Mouse (Mus musculus) embryonic facial prominence, embryonic 12.5 days (tissue): Measurements from ENCODE around the gene Ache. TPM values are rescaled to one million over a fixed set of nuclear protein-coding genes. Genes with fewer than 3 reads are reported as not detected.

Experiments used
- ATAC-seq: fragments of 200-750 bp; cut with Nextera tagmentation; 2 replicates; pipeline ENCODE4 v1.8.0; 2017; ENCODE audit not compliant: insufficient number of reproducible peaks, insufficient read depth, low FRiP score, low TSS enrichment
- H3K27ac ChIP-seq: fragments of 300-500 bp; sonication (generic); 2 replicates; pipeline ENCODE4 v1.5.1; 2016; ENCODE audit warnings: mild to moderate bottlenecking
- H3K27me3 ChIP-seq: fragments of 300-500 bp; sonication (generic); 2 replicates; pipeline ENCODE4 v1.6.1; 2016; ENCODE audit warnings: mild to moderate bottlenecking, moderate library complexity
- H3K36me3 ChIP-seq: fragments of 300-500 bp; sonication (generic); 2 replicates; pipeline ENCODE4 v1.6.1; 2016; ENCODE audit warnings: mild to moderate bottlenecking
- H3K4me1 ChIP-seq: fragments of 300-500 bp; sonication (generic); 2 replicates; pipeline ENCODE4 v1.6.1; 2016
- H3K4me2 ChIP-seq: fragments of 300-500 bp; sonication (generic); replicated peaks from 2 replicates; pipeline ENCODE4 v1.6.1; 2016; ENCODE audit warnings: mild to moderate bottlenecking, moderate library complexity
- H3K4me3 ChIP-seq: fragments of 300-500 bp; sonication (generic); 2 replicates; pipeline ENCODE4 v1.5.1; 2016; ENCODE audit warnings: mild to moderate bottlenecking
- H3K9ac ChIP-seq: fragments of 300-500 bp; sonication (generic); 2 replicates; pipeline ENCODE4 v1.6.1; 2016; ENCODE audit warnings: mild to moderate bottlenecking, moderate library complexity
- H3K9me3 ChIP-seq: fragments of 300-500 bp; sonication (generic); 2 replicates; pipeline ENCODE4 v1.6.1; 2016; ENCODE audit warnings: mild to moderate bottlenecking, moderate library complexity
- WGBS: fragments of 180-500 bp; shearing (Covaris S2); methylation state at CpG from one replicate; pipeline ENCODE4 v1.1.7; 2016; 5-methylcytosine and 5-hydroxymethylcytosine counted together
- polyA plus RNA-seq: library from polyadenylated mRNA; unstranded; fragments of >200 nt; fragmentation: Nextera tagmentation; extraction: Ambion mirVana; gene quantifications from 2 replicates; pipeline ENCODE4 v1.2.1, GENCODE M21; 2016

Gene Ache
- polyA plus RNA-seq, 1 experiment from 2014 or later: 7.1 TPM

- H3K4me3 ChIP-seq: peak overlapping the region; percentile 41
- no peaks in the 10 kb centered on the region for H3K36me3 ChIP-seq
- peak overlapping the region; percentile 84 for H3K4me2 ChIP-seq
- under 1% methylated on average over 46 of the region's 65 CpGs for WGBS
- peaks cover 31% of the 10 kb centered on the region for H3K4me1 ChIP-seq
- no peaks in the 10 kb centered on the region for H3K9me3 ChIP-seq
- H3K27ac ChIP-seq: 0 out of 2 replicates have a peak overlapping the region, but pooled peaks have one; percentile 9
- ATAC-seq: no peak
- H3K27me3 ChIP-seq: peaks cover 60% of the 10 kb centered on the region
- peak overlapping the region; percentile 36 for H3K9ac ChIP-seq
Measured at GRCm38 (mm10) chr5:137287953-137288743, 829 bp downstream of the Ache start.

DNA sequence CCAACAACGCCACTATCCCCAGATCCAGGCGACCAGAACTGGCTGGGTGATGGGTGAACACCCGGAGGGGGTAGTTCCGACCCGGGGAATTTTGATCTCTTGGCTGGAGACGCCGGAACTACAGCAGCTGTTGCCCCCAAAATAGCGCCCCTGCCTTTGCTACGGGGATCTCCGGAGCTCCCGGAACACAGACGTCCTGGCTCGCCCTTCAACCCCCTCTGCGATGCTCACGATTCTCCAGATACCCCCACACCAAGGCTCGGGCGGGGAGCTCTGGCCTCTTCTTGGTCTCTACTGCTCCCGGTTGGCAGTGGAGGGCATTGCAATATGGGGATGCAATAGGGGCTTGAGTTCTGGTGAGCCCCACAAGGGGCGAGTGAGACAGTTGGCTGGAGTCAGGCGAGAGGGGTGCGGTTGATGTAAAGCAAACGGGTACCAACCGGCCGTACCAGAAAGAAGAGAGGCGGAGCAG, 1.7 kb downstream of the Ache start:
- Histone ChIP-seq H3K4me1 (peaks cover 34% of the 10 kb centered on the region), H3K9ac (peak overlapping the region; percentile 36; the same call in 1 of the 2 replicates), H3K27me3 (peaks cover 60% of the 10 kb centered on the region), H3K4me2 (peak overlapping the region; percentile 84), H3K9me3 (no peaks in the 10 kb centered on the region), H3K27ac (0 out of 2 replicates have a peak overlapping the region, but pooled peaks have one; percentile 36), H3K4me3 (peak overlapping the region; percentile 41), H3K36me3 (no peaks in the 10 kb centered on the region)
- ATAC-seq: no peak
- WGBS: 2% methylated on average over 25 of the region's 25 CpGs

DNA sequence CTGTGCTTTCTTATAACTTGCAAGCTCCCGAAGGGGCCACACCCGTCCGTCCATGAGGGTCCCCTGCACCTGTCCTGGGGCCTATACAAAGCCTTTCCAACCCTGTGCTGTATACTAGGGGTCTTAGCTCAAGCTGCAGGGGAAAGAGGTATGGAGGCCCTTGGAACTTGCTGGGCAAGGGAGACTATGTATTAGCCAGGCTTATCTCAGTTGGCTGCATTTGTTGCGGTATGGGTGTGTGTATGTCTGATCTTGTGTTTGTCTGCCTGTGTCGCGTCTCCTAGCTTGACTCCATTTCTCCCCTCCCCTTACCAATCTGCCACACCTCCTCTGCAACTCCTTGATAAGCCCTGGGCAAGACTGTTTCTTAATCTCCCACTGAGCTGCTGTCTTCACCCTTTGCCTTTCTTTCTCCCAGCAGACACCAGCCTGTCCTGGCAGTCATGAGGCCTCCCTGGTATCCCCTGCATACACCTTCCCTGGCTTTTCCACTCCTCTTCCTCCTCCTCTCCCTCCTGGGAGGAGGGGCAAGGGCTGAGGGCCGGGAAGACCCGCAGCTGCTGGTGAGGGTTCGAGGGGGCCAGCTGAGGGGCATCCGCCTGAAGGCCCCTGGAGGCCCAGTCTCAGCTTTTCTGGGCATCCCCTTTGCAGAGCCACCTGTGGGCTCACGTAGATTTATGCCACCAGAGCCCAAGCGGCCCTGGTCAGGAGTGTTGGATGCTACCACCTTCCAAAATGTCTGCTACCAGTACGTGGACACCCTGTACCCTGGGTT, 2.5 kb downstream of the Ache start:
- Histone ChIP-seq H3K9me3 (no peaks in the 10 kb centered on the region), H3K36me3 (no peaks in the 10 kb centered on the region), H3K27ac (no peak overlapping the region), H3K4me1 (peaks cover 36% of the 10 kb centered on the region), H3K4me2 (peak overlapping the region; percentile 84), H3K9ac (no peak overlapping the region), H3K27me3 (peaks cover 60% of the 10 kb centered on the region), H3K4me3 (no peak overlapping the region)
- 53% methylated on average over 13 of the region's 13 CpGs for WGBS
- no peak for ATAC-seq

GRCm38 (mm10) chr5:137290677-137291076, 3.4 kb downstream of the Ache start:
- whole genome bisulfite sequencing: 25% methylated on average over 15 of the region's 15 CpGs
- Histone ChIP-seq H3K36me3 (peaks cover 7% of the 10 kb centered on the region), H3K4me3 (no peak overlapping the region), H3K9me3 (no peaks in the 10 kb centered on the region), H3K27me3 (peaks cover 60% of the 10 kb centered on the region), H3K4me2 (no peak overlapping the region), H3K9ac (no peak overlapping the region), H3K4me1 (peaks cover 43% of the 10 kb centered on the region), H3K27ac (no peak overlapping the region)
- ATAC-seq: no peak

DNA sequence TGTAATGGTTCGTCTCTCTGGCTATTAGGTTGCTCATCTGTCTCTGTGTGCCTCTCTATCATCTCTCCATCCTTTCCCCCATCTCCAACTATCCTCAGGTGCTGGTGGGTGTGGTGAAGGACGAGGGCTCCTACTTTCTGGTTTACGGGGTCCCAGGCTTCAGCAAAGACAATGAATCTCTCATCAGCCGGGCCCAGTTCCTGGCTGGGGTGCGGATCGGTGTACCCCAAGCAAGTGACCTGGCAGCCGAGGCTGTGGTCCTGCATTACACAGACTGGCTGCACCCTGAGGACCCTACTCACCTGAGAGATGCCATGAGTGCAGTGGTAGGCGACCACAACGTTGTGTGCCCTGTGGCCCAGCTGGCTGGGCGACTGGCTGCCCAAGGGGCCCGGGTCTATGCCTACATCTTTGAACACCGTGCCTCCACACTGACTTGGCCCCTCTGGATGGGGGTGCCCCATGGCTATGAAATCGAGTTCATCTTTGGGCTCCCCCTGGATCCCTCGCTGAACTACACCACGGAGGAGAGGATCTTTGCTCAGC, 4.1 kb downstream of the Ache start:
- Histone ChIP-seq H3K4me2 (no peak overlapping the region), H3K9me3 (no peaks in the 10 kb centered on the region), H3K9ac (no peak overlapping the region; the same call in 1 of the 2 replicates), H3K27me3 (peaks cover 60% of the 10 kb centered on the region), H3K4me1 (peaks cover 43% of the 10 kb centered on the region), H3K27ac (no peak overlapping the region), H3K4me3 (no peak overlapping the region), H3K36me3 (peaks cover 14% of the 10 kb centered on the region)
- no peak for ATAC-seq
- WGBS: 76% methylated on average over 15 of the region's 15 CpGs

DNA sequence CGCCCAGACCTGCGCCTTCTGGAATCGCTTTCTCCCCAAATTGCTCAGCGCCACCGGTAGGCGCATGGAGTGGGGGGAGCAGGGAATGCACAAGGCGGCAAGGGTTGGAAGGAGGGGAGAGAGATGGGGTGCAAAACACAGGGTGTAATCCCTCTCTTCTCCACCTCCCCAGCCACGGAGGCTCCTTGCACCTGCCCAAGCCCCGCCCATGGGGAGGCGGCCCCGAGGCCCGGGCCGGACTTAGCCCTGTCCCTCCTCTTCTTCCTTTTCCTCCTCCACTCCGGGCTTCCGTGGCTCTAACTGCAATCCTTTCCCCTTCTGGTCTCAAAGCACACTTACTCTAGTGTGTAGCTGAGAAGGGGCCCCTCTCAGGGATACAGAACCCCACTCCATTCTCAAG, 6.0 kb downstream of the Ache start:
- H3K4me2 ChIP-seq: peak overlapping the region; percentile 99
- WGBS: under 1% methylated on average over 14 of the region's 15 CpGs
- ATAC-seq: no peak
- peak overlapping the region; percentile 48 for H3K9ac ChIP-seq
- H3K4me3 ChIP-seq: peak overlapping the region; percentile 44
- peaks cover 45% of the 10 kb centered on the region for H3K27me3 ChIP-seq
- H3K4me1 ChIP-seq: peaks cover 28% of the 10 kb centered on the region
- H3K9me3 ChIP-seq: no peaks in the 10 kb centered on the region
- H3K27ac ChIP-seq: peak overlapping the region; percentile 89; the same call in 1 of the 2 replicates
- peaks cover 33% of the 10 kb centered on the region for H3K36me3 ChIP-seq

DNA sequence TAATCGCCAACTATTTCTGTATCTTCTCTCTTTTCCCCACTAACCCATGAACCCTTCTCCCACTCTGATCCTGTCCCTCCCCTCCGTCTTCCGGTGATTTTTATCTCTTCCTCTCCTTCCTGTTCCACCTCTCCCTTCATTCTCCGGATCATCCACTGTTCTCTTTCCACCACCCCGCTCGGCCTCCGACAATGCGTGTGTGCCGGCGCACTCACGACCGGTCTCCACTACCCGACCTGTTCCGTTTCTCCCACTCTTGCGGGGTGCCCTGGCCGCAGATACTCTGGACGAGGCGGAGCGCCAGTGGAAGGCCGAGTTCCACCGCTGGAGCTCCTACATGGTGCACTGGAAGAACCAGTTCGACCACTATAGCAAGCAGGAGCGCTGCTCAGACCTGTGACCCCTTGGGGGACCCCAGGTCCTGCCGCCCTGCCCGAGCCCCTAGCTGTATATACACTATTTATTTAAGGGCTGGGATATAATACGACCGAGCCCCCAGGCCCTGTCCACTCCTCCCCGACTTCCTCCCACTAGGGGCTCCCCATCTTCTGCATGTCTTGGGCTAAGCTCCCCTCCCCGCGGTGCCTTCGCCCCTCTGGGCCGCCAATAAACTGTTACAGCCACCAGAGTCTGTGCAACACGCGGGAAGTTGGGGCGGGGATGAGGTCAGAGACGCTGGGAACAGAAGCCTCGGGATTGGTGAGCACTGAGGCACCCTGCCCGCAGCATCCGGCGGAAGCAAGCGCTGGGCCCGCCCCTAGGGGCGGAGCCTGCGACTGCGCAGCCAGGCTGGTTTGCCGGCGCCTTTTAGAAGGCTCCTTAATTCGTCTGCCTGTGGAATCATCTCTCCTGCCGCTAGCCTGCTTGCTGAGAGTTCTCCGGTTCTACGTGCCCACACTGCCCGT, 6.8 kb downstream of the Ache start, which contains the start of gene Ufsp1:
Gene Ufsp1, plus strand, starts transcription at position 791 of the 905 bp plus-strand sequence.
- Histone ChIP-seq H3K36me3 (peaks cover 41% of the 10 kb centered on the region), H3K9me3 (no peaks in the 10 kb centered on the region), H3K4me1 (peaks cover 20% of the 10 kb centered on the region), H3K4me3 (peak within 1 kb of the TSS; percentile 44), H3K4me2 (peak within 1 kb of the TSS; percentile 99), H3K9ac (peak within 1 kb of the TSS; percentile 78), H3K27ac (peak within 1 kb of the TSS; percentile 89), H3K27me3 (peaks cover 37% of the 10 kb centered on the region)
- WGBS: under 1% methylated on average over 52 of the region's 52 CpGs
- peak; percentile 92 for ATAC-seq

- Histone ChIP-seq H3K9me3 (no peaks in the 10 kb centered on the region), H3K9ac (peak overlapping the region; percentile 78), H3K4me1 (peaks cover 18% of the 10 kb centered on the region), H3K4me3 (peak overlapping the region; percentile 44), H3K36me3 (peaks cover 47% of the 10 kb centered on the region), H3K4me2 (peak overlapping the region; percentile 99), H3K27me3 (peaks cover 31% of the 10 kb centered on the region), H3K27ac (peak overlapping the region; percentile 89)
- WGBS: 8% methylated on average over 18 of the region's 18 CpGs
- ATAC-seq: peak; percentile 30; the same call in 1 of the 2 replicates
Measured at GRCm38 (mm10) chr5:137294744-137295093, 7.4 kb downstream of the Ache start.

DNA sequence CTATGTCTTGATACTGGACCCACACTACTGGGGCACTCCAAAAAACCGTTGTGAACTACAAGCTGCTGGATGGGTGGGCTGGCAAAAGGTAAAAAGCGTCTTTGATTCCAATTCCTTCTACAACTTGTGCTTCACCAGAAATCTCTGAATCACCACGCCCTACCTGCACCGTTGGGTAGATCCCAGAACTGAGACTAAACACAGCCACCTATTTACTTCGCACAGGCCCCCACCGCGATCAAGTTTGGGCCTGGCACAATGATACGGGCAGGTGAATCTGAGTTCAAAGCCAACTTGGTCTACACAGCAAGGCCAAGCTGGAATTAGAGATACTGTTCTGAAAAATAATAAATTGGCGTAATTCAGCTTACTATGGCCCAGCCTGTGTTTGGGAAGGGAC, 8.0 kb downstream of the Ache start:
- Histone ChIP-seq H3K4me3 (peak overlapping the region; percentile 44), H3K9me3 (no peaks in the 10 kb centered on the region), H3K27me3 (peaks cover 25% of the 10 kb centered on the region), H3K27ac (peak overlapping the region; percentile 89), H3K4me1 (peaks cover 18% of the 10 kb centered on the region), H3K36me3 (peaks cover 53% of the 10 kb centered on the region), H3K9ac (peak overlapping the region; percentile 78), H3K4me2 (peak overlapping the region; percentile 99)
- ATAC-seq: no peak
- WGBS: 82% methylated on average over 9 of the region's 9 CpGs

DNA sequence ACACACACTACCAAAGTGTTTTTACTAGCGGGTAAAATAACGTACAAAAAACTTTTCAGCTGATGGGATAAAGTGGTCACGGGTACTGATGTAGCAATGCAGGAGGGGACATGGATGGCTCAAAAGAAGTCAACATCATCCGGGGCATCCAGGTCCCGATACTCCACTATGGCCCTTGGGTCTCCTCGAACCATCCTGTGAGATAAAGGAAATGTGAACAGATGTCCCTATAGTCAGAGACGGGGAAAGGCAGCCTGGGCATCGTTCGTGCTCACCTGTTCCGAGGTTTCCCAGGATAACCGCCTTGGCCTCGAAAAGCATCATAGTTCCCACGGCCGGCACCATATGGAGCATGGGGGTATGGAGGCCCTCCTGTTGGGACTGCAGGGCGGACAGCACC, 8.4 kb downstream of the Ache start:
- H3K4me3 ChIP-seq: no peak overlapping the region

GRCm38 (mm10) chr5:137297126-137297525, 9.8 kb downstream of the Ache start:
- no peak overlapping the region for H3K4me2 ChIP-seq
- H3K4me3 ChIP-seq: no peak overlapping the region
- ATAC-seq: no peak
- WGBS: 91% methylated on average over 14 of the region's 14 CpGs
- peaks cover 18% of the 10 kb centered on the region for H3K4me1 ChIP-seq
- peaks cover 7% of the 10 kb centered on the region for H3K27me3 ChIP-seq
- no peak overlapping the region for H3K9ac ChIP-seq
- peaks cover 71% of the 10 kb centered on the region for H3K36me3 ChIP-seq
- H3K27ac ChIP-seq: no peak overlapping the region
- H3K9me3 ChIP-seq: no peaks in the 10 kb centered on the region

More for the DNA sequence above, 8.4 kb downstream of the Ache start:
- peaks cover 57% of the 10 kb centered on the region for H3K36me3 ChIP-seq
- WGBS: 92% methylated on average over 15 of the region's 15 CpGs
- no peaks in the 10 kb centered on the region for H3K9me3 ChIP-seq
- no peak overlapping the region for H3K9ac ChIP-seq
- no peak overlapping the region for H3K27ac ChIP-seq
- peaks cover 18% of the 10 kb centered on the region for H3K4me1 ChIP-seq
- no peak for ATAC-seq
- H3K27me3 ChIP-seq: peaks cover 21% of the 10 kb centered on the region
- H3K4me2 ChIP-seq: no peak overlapping the region
